ENCODE assay signal across 20 mouse cellular contexts in the genomic region with DNA sequence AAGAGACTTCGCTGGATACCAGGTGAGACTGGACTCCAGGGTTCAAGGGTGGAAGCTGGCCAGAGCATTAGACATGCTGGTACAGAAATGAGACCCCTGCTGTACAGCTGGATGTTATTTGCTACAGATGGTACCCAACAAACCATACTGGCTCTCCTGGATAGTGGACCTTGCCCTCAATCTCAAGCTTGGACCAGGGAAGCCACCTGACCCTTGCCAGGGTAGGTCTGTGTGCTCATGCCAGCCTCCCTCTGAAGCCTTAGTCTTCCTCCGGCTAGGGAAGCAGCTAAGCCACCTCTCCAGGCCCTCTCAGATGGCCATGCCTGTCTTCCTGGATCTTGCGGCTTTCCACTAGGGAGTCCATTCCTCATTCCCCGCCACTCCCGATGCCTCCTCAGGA.
DNase-seq lines count a peak whose midpoint lies in the region; ATAC-seq and TF ChIP-seq lines count a peak whose summit lies in the region.
"Had no signal": no experiment of that assay in that cellular context is flagged by ENCODE, and none has a peak within 500 bp of the region (broad histone marks: within the 10 kb centered on the region; RNA-seq: fewer than 3 reads in every experiment).

No protein-coding gene starts in this region.

- no peak overlapping the region for H3K9ac ChIP-seq in intestine, embryonic 14.5 days (ENCODE audit: low read length)
- no peak overlapping the region for H3K9ac ChIP-seq in intestine, postnatal 0 days (ENCODE audit: low read depth, low read length)
- H3K9ac ChIP-seq in kidney, embryonic 14.5 days (ENCODE audit: low read depth, low read length): no peak overlapping the region
- H3K9ac ChIP-seq: embryonic facial prominence, embryonic 15.5 days; hindbrain, embryonic 15.5 days had no signal

- no peak overlapping the region for H3K4me2 ChIP-seq in intestine, embryonic 14.5 days (ENCODE audit: low read length)
- no peak overlapping the region for H3K4me2 ChIP-seq in intestine, postnatal 0 days (replicated peaks; ENCODE audit: low read depth)
- no peak overlapping the region for H3K4me2 ChIP-seq in kidney, embryonic 14.5 days (replicated peaks; ENCODE audit: low read depth, low read length)
- H3K4me2 ChIP-seq: embryonic facial prominence, embryonic 15.5 days; hindbrain, embryonic 15.5 days had no signal

- TF ChIP-seq CTCF in intestine, postnatal 0 days (IDR thresholded peaks at IDR 0.05; ENCODE audit: low read depth): no peak

- H3K9me3 ChIP-seq in intestine, embryonic 14.5 days (ENCODE audit: control insufficient read depth, low read length): no peaks in the 10 kb centered on the region
- no peaks in the 10 kb centered on the region for H3K9me3 ChIP-seq in intestine, postnatal 0 days (ENCODE audit: control insufficient read depth)
- no peaks in the 10 kb centered on the region for H3K9me3 ChIP-seq in kidney, embryonic 14.5 days (ENCODE audit: control insufficient read depth, low read length)
- H3K9me3 ChIP-seq in embryonic facial prominence, embryonic 10.5 days: no peaks in the 10 kb centered on the region
- no peaks in the 10 kb centered on the region for H3K9me3 ChIP-seq in limb, embryonic 10.5 days (replicated peaks)
- H3K9me3 ChIP-seq: embryonic facial prominence, embryonic 15.5 days; heart, embryonic 10.5 days; hindbrain, embryonic 15.5 days had no signal

- H3K27me3 ChIP-seq in intestine, embryonic 14.5 days (replicated peaks; ENCODE audit: control insufficient read depth, insufficient read depth, low read length): no peaks in the 10 kb centered on the region
- H3K27me3 ChIP-seq in intestine, postnatal 0 days (replicated peaks; ENCODE audit: control insufficient read depth, insufficient read depth, low read length): no peaks in the 10 kb centered on the region
- no peaks in the 10 kb centered on the region for H3K27me3 ChIP-seq in kidney, embryonic 14.5 days (ENCODE audit: control insufficient read depth, insufficient read depth, low read length)
- H3K27me3 ChIP-seq in embryonic facial prominence, embryonic 10.5 days (replicated peaks; ENCODE audit: low read depth, poor library complexity, severe bottlenecking): 0 out of 2 replicates have a peak, but pooled peaks cover 7% of the 10 kb centered on the region
- H3K27me3 ChIP-seq in limb, embryonic 10.5 days (ENCODE audit: low read depth, poor library complexity, severe bottlenecking): 0 out of 2 replicates have a peak, but pooled peaks cover 14% of the 10 kb centered on the region
- H3K27me3 ChIP-seq: embryonic facial prominence, embryonic 15.5 days; hindbrain, embryonic 15.5 days had no signal

- WGBS in intestine, embryonic 14.5 days: 91% methylated on average over 5 of the region's 5 CpGs
- WGBS in intestine, postnatal 0 days: 91% methylated on average over 5 of the region's 5 CpGs
- 93% methylated on average over 5 of the region's 5 CpGs for WGBS in kidney, embryonic 14.5 days
- WGBS in embryonic facial prominence, embryonic 10.5 days: 96% methylated on average over 5 of the region's 5 CpGs
- WGBS in limb, embryonic 10.5 days: 94% methylated on average over 5 of the region's 5 CpGs

- 0 out of 2 replicates have a peak overlapping the region, but pooled peaks have one; percentile 70 for H3K27ac ChIP-seq in intestine, embryonic 14.5 days (ENCODE audit: low read depth)
- no peak overlapping the region for H3K27ac ChIP-seq in intestine, postnatal 0 days (ENCODE audit: low read depth, low read length)
- H3K27ac ChIP-seq in kidney, embryonic 14.5 days (ENCODE audit: low read depth, low read length): no peak overlapping the region
- peak overlapping the region; percentile 30; the same call in 1 of the 2 replicates for H3K27ac ChIP-seq in embryonic facial prominence, embryonic 10.5 days (replicated peaks)
- H3K27ac ChIP-seq in limb, embryonic 10.5 days: peak overlapping the region; percentile 81
- H3K27ac ChIP-seq: embryonic facial prominence, embryonic 15.5 days; hindbrain, embryonic 15.5 days had no signal

- H3K36me3 ChIP-seq in intestine, embryonic 14.5 days (ENCODE audit: control insufficient read depth, insufficient read depth, low read length): no peaks in the 10 kb centered on the region
- H3K36me3 ChIP-seq in intestine, postnatal 0 days (ENCODE audit: control insufficient read depth, insufficient read depth): 0 out of 2 replicates have a peak, but pooled peaks cover 3% of the 10 kb centered on the region
- H3K36me3 ChIP-seq in kidney, embryonic 14.5 days (ENCODE audit: control insufficient read depth, insufficient read depth, low read length): no peaks in the 10 kb centered on the region
- H3K36me3 ChIP-seq in embryonic facial prominence, embryonic 10.5 days (replicated peaks): peaks cover 11% of the 10 kb centered on the region; the same call in 1 of the 2 replicates
- no peaks in the 10 kb centered on the region; the same call in 1 of the 2 replicates for H3K36me3 ChIP-seq in limb, embryonic 10.5 days
- H3K36me3 ChIP-seq: embryonic facial prominence, embryonic 15.5 days; hindbrain, embryonic 15.5 days had no signal

- ATAC-seq in intestine, embryonic 14.5 days (replicated peaks; ENCODE audit: low FRiP score, low TSS enrichment, low read depth): no peak
- no peak for ATAC-seq in intestine, postnatal 0 days
- ATAC-seq in kidney, embryonic 14.5 days (ENCODE audit: low FRiP score, low TSS enrichment): no peak
- ATAC-seq: forebrain, embryonic 16.5 days had no signal

- no peak for DNase-seq in intestine, embryonic 14.5 days (ENCODE audit: low spot score)
- peak; percentile 40 for DNase-seq in kidney, adult 9 months
- DNase-seq in embryonic facial prominence, embryonic 10.5 days (ENCODE audit: low spot score): no peak
- no peak for DNase-seq in limb, embryonic 10.5 days (ENCODE audit: low spot score)
- DNase-seq in testis, postnatal 10 days (ENCODE audit: low spot score): no peak
- DNase-seq: adrenal gland, adult 2 months; adrenal gland, postnatal 36 days; cerebellum, adult 2 months; cerebellum, postnatal 10 days; gastrocnemius, postnatal 10 days; heart, adult 18-20 months; heart, postnatal 10 days; heart, postnatal 4 days had no signal

- no peak overlapping the region for H3K4me3 ChIP-seq in intestine, embryonic 14.5 days (ENCODE audit: low read depth, low read length)
- H3K4me3 ChIP-seq in intestine, postnatal 0 days (ENCODE audit: low read depth, low read length): no peak overlapping the region
- H3K4me3 ChIP-seq in kidney, embryonic 14.5 days (ENCODE audit: low read length): no peak overlapping the region
- H3K4me3 ChIP-seq in embryonic facial prominence, embryonic 10.5 days: no peak overlapping the region
- H3K4me3 ChIP-seq in limb, embryonic 10.5 days: no peak overlapping the region
- H3K4me3 ChIP-seq: embryonic facial prominence, embryonic 15.5 days; erythroblast, embryonic 14.5 days; heart, embryonic 10.5 days; hindbrain, embryonic 15.5 days had no signal

- peaks cover 21% of the 10 kb centered on the region for H3K4me1 ChIP-seq in intestine, embryonic 14.5 days (replicated peaks; ENCODE audit: control insufficient read depth, insufficient read depth, low read length)
- H3K4me1 ChIP-seq in intestine, postnatal 0 days (replicated peaks; ENCODE audit: control insufficient read depth, insufficient read depth, low read length): peaks cover 6% of the 10 kb centered on the region; the same call in 1 of the 2 replicates
- peaks cover 9% of the 10 kb centered on the region for H3K4me1 ChIP-seq in kidney, embryonic 14.5 days (ENCODE audit: control insufficient read depth, insufficient read depth, low read length)
- H3K4me1 ChIP-seq in embryonic facial prominence, embryonic 10.5 days: peaks cover 60% of the 10 kb centered on the region
- H3K4me1 ChIP-seq in limb, embryonic 10.5 days: peaks cover 70% of the 10 kb centered on the region

Comparison
In these comparisons a context has a peak if more than half of its experiments do, and no peak if none do; other contexts are left out.
1. H3K27ac ChIP-seq: peak in intestine, embryonic 14.5 days (single experiment), embryonic facial prominence, embryonic 10.5 days (single experiment) and limb, embryonic 10.5 days (single experiment); none in intestine, postnatal 0 days (single experiment) and kidney, embryonic 14.5 days (single experiment).